Mouse (Mus musculus) adrenal gland, adult 2 months (tissue): ENCODE measurements around the gene Bicd2. TPM values are rescaled to one million over a fixed set of nuclear protein-coding genes. Genes with fewer than 3 reads are reported as not detected.

Experiments used
- DNase-seq: peaks from one replicate; pipeline ENCODE4 v3.0.0; 2021
- polyA plus RNA-seq: library from polyadenylated mRNA; depleted of rRNA; stranded (reverse); fragments of >200 nt; gene quantifications from 2 replicates; pipeline ENCODE4 v1.2.3, GENCODE M21; 2012; rRNA removed
- total RNA-seq, 2 experiments: library from RNA; stranded (reverse); gene quantifications; 2 replicates each; pipeline ENCODE4 v1.2.3; 2021

Bicd2 gene
- total and polyA plus RNA-seq, 3 experiments = 25.2 to 43.2 (median 34.7) TPM

- no peak for DNase-seq
These were observed 58.8 kb downstream of the Bicd2 start for GRCm38 (mm10) chr13:49400139-49400538.

GRCm38 (mm10) chr13:49402628-49403027 is 61.2 kb downstream of the Bicd2 start:
- no peak for DNase-seq

GRCm38 (mm10) chr13:49407795-49408194 is 66.4 kb downstream of the Bicd2 start:
- no peak for DNase-seq

- DNase-seq = peak; percentile 99
These were observed 79.6 kb downstream of the Bicd2 start, which contains the start of gene Ippk for GRCm38 (mm10) chr13:49420754-49421605. Gene Ippk (plus strand): TSS chr13:49421249.

GRCm38 (mm10) chr13:49421606-49421917 is 80.2 kb downstream of the Bicd2 start:
- no peak for DNase-seq

GRCm38 (mm10) chr13:49421959-49422358 is 80.6 kb downstream of the Bicd2 start:
- no peak for DNase-seq

- peak; percentile 81 for DNase-seq
These were observed 85.4 kb downstream of the Bicd2 start for GRCm38 (mm10) chr13:49426736-49427135.

GRCm38 (mm10) chr13:49428042-49428675 is 86.8 kb downstream of the Bicd2 start:
- no peak for DNase-seq

GRCm38 (mm10) chr13:49430529-49430928 is 89.1 kb downstream of the Bicd2 start:
- no peak for DNase-seq

GRCm38 (mm10) chr13:49433268-49434029 is 92.1 kb downstream of the Bicd2 start:
- DNase-seq = no peak

GRCm38 (mm10) chr13:49435745-49436144 is 94.4 kb downstream of the Bicd2 start:
- DNase-seq = no peak

GRCm38 (mm10) chr13:49436170-49436569 is 94.8 kb downstream of the Bicd2 start:
- no peak for DNase-seq

Other genes starting within 250 kb of the Bicd2 start
- 1 to 10 TPM; 2.5 to 3.2 TPM for gene Wnk2, start 193.6 kb upstream of the Bicd2 start, total RNA-seq
- 4.2 and 4.5 TPM in 2 replicates for gene Wnk2, start 193.6 kb upstream of the Bicd2 start, polyA plus RNA-seq
- 10 to 100 TPM; 64.9 to 66.3 TPM for gene Ninj1, start 154.1 kb upstream of the Bicd2 start, total RNA-seq
- 184 and 303 TPM in 2 replicates for gene Ninj1, start 154.1 kb upstream of the Bicd2 start, polyA plus RNA-seq
- gene Card19, start 125.5 kb upstream of the Bicd2 start, total RNA-seq = 10 to 100 TPM; 69.7 to 78.1 TPM
- gene Card19, start 125.5 kb upstream of the Bicd2 start, polyA plus RNA-seq = 250 and 286 TPM in 2 replicates
- gene Susd3, start 92.9 kb upstream of the Bicd2 start, total RNA-seq = 10 to 100 TPM in 1 of 2 experiments, under 1 TPM in 1; 0.52 to 10.9 TPM
- gene Susd3, start 92.9 kb upstream of the Bicd2 start, polyA plus RNA-seq = 5.0 and 143 TPM in 2 replicates
- 1 to 10 TPM; 3.1 to 6.0 TPM for gene Fgd3, start 21.3 kb upstream of the Bicd2 start, total RNA-seq
- gene Fgd3, start 21.3 kb upstream of the Bicd2 start, polyA plus RNA-seq = 1.3 and 2.3 TPM in 2 replicates
- gene Ippk, start 79.7 kb downstream of the Bicd2 start, total RNA-seq = 10 to 100 TPM; 27.0 to 38.3 TPM
- gene Ippk, start 79.7 kb downstream of the Bicd2 start, polyA plus RNA-seq = 6.8 and 8.4 TPM in 2 replicates
- gene Tes3-ps, start 151.7 kb downstream of the Bicd2 start, total RNA-seq = 1 to 10 TPM; 1.2 to 1.5 TPM
- not detected in 2 replicates for gene Tes3-ps, start 151.7 kb downstream of the Bicd2 start, polyA plus RNA-seq
- gene Ecm2, start 163.2 kb downstream of the Bicd2 start, total RNA-seq = 1 to 10 TPM; 7.2 to 9.5 TPM
- gene Ecm2, start 163.2 kb downstream of the Bicd2 start, polyA plus RNA-seq = 0.54 and 0.65 TPM in 2 replicates
- 1 to 10 TPM; 3.4 to 4.7 TPM for gene Aspn, start 202.9 kb downstream of the Bicd2 start, total RNA-seq
- gene Aspn, start 202.9 kb downstream of the Bicd2 start, polyA plus RNA-seq = 0.06 and 0.09 TPM in 2 replicates
- 1 to 10 TPM; 5.1 to 6.2 TPM for gene Omd, start 240.9 kb downstream of the Bicd2 start, total RNA-seq
- gene Omd, start 240.9 kb downstream of the Bicd2 start, polyA plus RNA-seq = 0.20 TPM in 1 of 2 replicates, not detected in the other